Mouse (Mus musculus): ENCODE measurements around the gene Rgp1.

DNA sequence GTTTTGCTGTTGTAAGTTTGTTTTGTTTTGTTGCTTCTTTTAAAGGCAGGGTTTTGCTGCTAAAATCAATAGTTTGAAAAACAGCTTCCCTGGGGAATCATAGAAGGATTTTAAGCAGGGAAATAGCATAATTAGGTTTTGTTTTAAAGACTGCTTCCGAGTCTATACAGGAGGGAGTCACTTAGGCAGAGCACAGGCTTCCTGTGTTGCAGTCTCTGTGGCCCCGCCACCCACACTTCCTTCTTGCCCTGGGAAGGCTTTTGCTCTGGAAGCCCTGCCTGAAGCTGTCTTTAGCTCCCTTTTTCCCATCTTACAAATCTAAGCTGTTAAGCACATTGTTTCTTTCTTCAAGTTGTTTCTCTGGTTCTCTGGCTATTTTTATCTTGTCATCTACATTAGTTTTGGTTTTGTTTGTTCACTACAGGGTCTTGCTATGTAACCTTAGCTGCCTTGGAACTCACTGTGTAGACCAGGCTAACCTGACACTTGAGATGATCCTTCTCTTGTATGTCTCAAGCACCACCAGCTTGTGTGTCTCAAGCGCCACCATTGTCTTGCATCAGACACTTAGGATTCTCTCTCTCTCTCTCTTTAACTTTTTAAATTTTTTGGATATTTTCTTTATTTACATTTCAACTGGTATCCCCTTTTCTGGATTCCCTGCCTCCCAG lies 34.7 kb downstream of the Rgp1 start:
- TF ChIP-seq USF1 (IDR thresholded peaks at IDR 0.05; ENCODE audit: low read depth) (no peak), POLR2A (IDR thresholded peaks at IDR 0.05; ENCODE audit: insufficient read length, low read depth) (no peak), POLR2AphosphoS2 (IDR thresholded peaks at IDR 0.05; ENCODE audit: insufficient read length, low read depth) (no peak), MAX (IDR thresholded peaks at IDR 0.05; ENCODE audit: low read depth) (no peak), TCF12 (IDR thresholded peaks at IDR 0.05; ENCODE audit: insufficient read depth, poor library complexity, severe bottlenecking) (no peak), TCF3 (IDR thresholded peaks at IDR 0.05; ENCODE audit: insufficient read length, low read depth) (no peak), E2F4 (IDR thresholded peaks at IDR 0.05; ENCODE audit: insufficient read depth) (no peak), MYOD1 (IDR thresholded peaks at IDR 0.05; ENCODE audit: control insufficient read depth in 1 of 3, insufficient read length in 2 of 3, low read depth in 2 of 3) (no peak)

Data from myocyte (in vitro differentiated cells).